Mouse (Mus musculus): Measurements from ENCODE around the gene Bhlhe41. TPM values are rescaled to one million over a fixed set of nuclear protein-coding genes. Genes with fewer than 3 reads are reported as not detected.
A peak's percentile ranks its signal among the peaks of the same experiment; 100 is the strongest.

Bhlhe41 gene
- 1.2 TPM in 2 replicates for polyA plus RNA-seq (2016; fragmentation: Nextera tagmentation; extraction: Ambion mirVana)

DNA sequence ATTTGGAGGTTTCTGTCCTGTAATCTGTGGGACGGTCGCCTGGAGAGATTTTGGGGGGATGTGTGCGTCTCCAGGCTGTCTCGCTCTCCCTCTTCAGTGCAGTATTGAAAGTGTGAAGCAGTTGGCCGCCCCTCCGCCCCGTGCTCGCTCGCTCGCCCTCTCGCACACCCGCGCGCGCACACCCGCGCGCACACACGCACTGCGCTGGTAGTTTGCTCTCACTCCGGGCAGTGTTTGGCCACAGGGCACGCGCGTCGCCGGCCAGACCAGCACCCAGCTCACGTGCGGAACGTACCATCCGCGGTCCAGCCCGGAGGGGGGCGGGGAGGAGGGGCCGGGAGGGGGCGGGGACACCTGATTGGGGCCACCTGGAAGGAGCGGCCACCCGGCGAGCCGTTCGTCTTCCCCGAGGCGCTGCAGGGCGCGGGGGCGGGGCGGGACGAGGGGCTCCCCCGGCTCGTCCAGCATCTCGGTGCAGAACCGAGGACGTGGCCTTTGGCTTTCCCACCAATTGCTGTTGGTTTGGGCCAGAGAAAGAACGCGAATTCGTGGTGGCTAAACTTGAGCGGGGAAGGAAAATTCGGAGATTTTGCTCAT is at the start of gene Bhlhe41:
TSS of gene Bhlhe41 (minus strand) at position 270 of the 597 bp plus-strand sequence.
- WGBS, result 1% methylated on average over 57 of the region's 57 CpGs

GRCm38 (mm10) chr6:145912232-145912631 is 46.9 kb upstream of the Bhlhe41 start:
- Histone ChIP-seq H3K9me3 (no peaks in the 10 kb centered on the region), H3K36me3 (no peaks in the 10 kb centered on the region), H3K4me1 (replicated peaks) (peaks cover 15% of the 10 kb centered on the region), H3K27me3 (ENCODE audit: insufficient read depth, poor library complexity, severe bottlenecking) (no peaks in the 10 kb centered on the region), H3K27ac (no peak overlapping the region), H3K4me3 (no peak overlapping the region)
- DNase-seq (ENCODE audit: low spot score), result no peak

More for the DNA sequence above, at the start of gene Bhlhe41:
- Histone ChIP-seq H3K4me3 (peak within 1 kb of the TSS; percentile 70), H3K9me3 (no peaks in the 10 kb centered on the region), H3K27ac (peak within 1 kb of the TSS; percentile 81), H3K4me1 (replicated peaks) (peaks cover 49% of the 10 kb centered on the region), H3K27me3 (ENCODE audit: insufficient read depth, poor library complexity, severe bottlenecking) (peaks cover 94% of the 10 kb centered on the region), H3K36me3 (no peaks in the 10 kb centered on the region)
- peak; percentile 81 for DNase-seq (ENCODE audit: low spot score)

DNA sequence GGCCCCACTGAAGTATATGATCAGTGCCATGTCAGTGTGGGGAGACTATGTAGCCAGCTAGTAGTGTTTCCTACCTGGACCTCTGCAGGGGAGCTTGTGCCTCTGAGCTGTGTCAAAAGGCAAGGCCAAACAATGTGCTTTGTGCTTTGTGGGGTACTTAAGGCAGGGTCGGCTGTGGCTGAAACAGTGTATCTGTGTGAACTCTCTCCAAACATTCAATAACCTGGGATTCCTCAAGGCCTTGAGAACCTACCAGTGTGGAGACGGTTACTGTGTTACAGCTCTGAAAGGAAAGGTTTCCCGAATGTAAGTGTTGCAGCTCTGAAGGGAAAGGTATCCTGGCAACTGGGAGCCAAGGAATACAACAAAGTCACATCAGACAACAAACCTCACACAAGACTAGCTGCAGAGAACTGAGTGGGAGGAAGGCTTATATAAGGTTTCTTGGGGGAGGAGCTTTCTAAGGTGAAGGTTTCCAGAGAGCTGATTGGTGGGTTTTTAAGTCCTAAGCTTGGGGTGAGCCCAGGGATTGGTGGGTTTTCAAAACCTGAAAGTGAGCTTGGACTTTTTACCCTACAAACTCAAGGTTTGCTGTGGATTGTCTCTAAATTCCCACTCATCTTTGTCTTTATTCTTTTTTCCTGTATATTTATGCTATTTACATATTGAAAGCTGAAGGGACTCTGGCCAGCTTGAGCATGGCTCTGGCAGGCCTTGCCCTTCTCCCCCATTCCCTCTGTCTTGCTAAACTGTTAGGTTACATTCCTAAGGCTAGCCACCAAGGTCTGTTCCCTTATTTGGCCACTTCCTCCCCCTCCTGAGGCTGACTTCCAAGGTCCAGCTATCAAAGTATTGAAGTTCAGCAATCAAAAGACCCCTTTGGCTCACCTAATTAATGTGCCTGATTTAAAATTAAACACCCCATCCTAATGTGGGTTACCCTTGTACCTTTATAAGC is 45.4 kb upstream of the Bhlhe41 start:
- Histone ChIP-seq H3K27ac (peak overlapping the region; percentile 50), H3K4me1 (replicated peaks) (peaks cover 20% of the 10 kb centered on the region), H3K27me3 (ENCODE audit: insufficient read depth, poor library complexity, severe bottlenecking) (no peaks in the 10 kb centered on the region), H3K9me3 (no peaks in the 10 kb centered on the region), H3K4me3 (no peak overlapping the region), H3K36me3 (no peaks in the 10 kb centered on the region)
- no peak for DNase-seq (ENCODE audit: low spot score)
- 65% methylated on average over 3 of the region's 3 CpGs for WGBS

DNA sequence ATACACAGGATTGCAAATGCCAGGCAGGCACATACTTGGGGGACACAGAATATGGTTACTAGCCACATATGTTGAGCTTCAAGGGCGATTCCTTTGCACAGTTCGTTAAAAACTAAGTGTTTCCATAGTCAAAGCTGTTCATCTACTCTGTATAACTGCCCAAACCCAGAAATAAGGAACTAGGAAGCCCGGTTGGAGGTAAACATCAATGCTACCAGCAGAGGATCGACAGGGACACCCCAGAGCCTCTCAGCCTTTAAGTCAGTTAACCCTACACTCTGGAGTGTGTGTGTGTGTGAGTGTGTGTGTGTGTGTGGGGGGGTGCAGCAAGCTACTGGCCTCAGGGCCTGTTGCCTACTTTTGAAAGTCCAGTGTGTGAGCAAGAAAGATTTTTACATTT is 44.6 kb upstream of the Bhlhe41 start:
- Histone ChIP-seq H3K4me3 (no peak overlapping the region), H3K36me3 (no peaks in the 10 kb centered on the region), H3K27me3 (ENCODE audit: insufficient read depth, poor library complexity, severe bottlenecking) (no peaks in the 10 kb centered on the region), H3K9me3 (no peaks in the 10 kb centered on the region), H3K27ac (no peak overlapping the region), H3K4me1 (replicated peaks) (peaks cover 20% of the 10 kb centered on the region)
- 82% methylated on average over 4 of the region's 4 CpGs for WGBS
- DNase-seq (ENCODE audit: low spot score), result no peak

DNA sequence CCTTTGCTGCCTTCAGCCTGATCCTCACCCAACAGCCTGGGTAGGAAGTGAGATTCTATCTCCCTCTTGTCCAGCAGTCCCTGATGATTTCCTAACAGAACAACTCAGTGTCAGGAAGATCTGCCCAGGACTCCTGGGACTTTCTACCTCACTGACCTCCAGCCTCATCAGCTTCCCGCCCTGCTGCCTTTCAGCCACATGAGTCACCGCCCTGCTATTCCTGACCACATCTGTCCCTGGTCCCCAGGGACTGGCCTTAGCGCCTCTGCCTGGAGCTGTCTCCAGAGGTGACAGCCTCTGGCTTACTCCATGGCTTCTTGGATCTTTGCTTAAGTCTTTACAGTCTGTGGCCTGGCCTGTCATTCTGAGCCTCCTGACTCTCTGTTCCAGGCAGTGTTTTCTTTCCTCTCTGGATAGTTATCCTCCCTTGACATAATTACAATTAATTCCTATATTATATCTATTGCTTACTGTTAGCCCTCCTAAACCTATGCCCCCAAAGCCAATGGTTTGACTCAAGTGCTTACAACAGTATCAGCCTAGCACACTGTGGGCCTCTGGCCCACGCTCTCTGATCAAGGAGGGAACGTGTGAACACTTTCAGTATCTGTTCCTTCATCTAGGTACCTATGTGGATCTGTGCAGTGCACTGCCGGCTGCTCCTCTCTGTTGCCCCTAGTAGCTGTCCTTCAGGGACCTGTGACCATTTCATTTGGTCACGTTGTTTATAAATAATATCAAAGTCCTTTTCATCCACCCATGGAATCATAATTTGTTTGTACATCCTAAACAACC is 40.9 kb upstream of the Bhlhe41 start:
- no peak for DNase-seq (ENCODE audit: low spot score)
- Histone ChIP-seq H3K27me3 (ENCODE audit: insufficient read depth, poor library complexity, severe bottlenecking) (no peaks in the 10 kb centered on the region), H3K4me1 (replicated peaks) (peaks cover 13% of the 10 kb centered on the region), H3K36me3 (no peaks in the 10 kb centered on the region), H3K9me3 (no peaks in the 10 kb centered on the region), H3K27ac (no peak overlapping the region), H3K4me3 (no peak overlapping the region)
- WGBS, result 69% methylated on average over 7 of the region's 7 CpGs

GRCm38 (mm10) chr6:145904616-145905015 is 39.3 kb upstream of the Bhlhe41 start:
- DNase-seq (ENCODE audit: low spot score), result no peak
- no peaks in the 10 kb centered on the region for H3K9me3 ChIP-seq
- no peak overlapping the region for H3K27ac ChIP-seq
- H3K27me3 ChIP-seq (ENCODE audit: insufficient read depth, poor library complexity, severe bottlenecking), result no peaks in the 10 kb centered on the region
- 83% methylated on average over 5 of the region's 5 CpGs for WGBS
- no peak overlapping the region for H3K4me3 ChIP-seq
- H3K36me3 ChIP-seq, result no peaks in the 10 kb centered on the region
- H3K4me1 ChIP-seq (replicated peaks), result 0 out of 2 replicates have a peak, but pooled peaks cover 4% of the 10 kb centered on the region

GRCm38 (mm10) chr6:145904169-145904568 is 38.8 kb upstream of the Bhlhe41 start:
- DNase-seq (ENCODE audit: low spot score), result no peak
- 93% methylated on average over 5 of the region's 5 CpGs for WGBS
- H3K4me3 ChIP-seq, result no peak overlapping the region
- no peaks in the 10 kb centered on the region for H3K27me3 ChIP-seq (ENCODE audit: insufficient read depth, poor library complexity, severe bottlenecking)
- H3K36me3 ChIP-seq, result no peaks in the 10 kb centered on the region
- H3K27ac ChIP-seq, result no peak overlapping the region
- no peaks in the 10 kb centered on the region for H3K9me3 ChIP-seq
- 0 out of 2 replicates have a peak, but pooled peaks cover 4% of the 10 kb centered on the region for H3K4me1 ChIP-seq (replicated peaks)

DNA sequence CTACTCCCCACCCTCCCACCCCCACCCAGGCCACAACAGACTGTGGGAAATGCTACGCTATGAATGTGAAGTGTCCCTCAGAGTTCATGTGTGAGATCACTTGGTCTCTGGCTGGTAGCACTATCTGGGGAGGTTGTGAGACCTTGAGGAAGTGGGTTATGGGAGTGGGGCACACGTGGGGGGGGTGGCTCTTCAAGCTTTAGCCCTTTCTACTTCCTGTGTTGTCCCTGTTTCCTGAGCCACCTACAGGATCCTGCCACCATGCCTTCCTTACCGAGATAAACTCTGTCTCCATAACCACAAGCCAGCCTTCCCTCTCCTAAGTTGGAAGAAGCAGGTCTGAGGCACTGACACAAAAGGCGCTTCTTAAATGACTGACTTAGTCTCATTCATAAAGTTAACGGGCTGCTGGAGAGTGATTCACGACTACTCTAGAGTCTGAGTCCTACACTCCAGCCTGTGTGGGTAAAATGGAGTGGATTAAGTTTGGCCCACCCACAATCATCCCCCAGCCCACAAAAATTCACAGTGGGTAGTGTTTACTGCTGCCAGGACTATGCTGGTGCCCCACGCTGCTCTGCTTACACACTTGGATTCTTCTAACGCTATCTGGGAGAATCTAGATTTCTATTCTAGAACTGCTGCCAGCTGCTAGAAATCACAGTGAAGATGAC is 29.4 kb upstream of the Bhlhe41 start:
- H3K4me1 ChIP-seq (replicated peaks), result no peaks in the 10 kb centered on the region; the same call in 1 of the 2 replicates
- H3K27ac ChIP-seq, result no peak overlapping the region
- no peak overlapping the region for H3K4me3 ChIP-seq
- DNase-seq (ENCODE audit: low spot score), result no peak
- H3K9me3 ChIP-seq, result no peaks in the 10 kb centered on the region
- 84% methylated on average over 8 of the region's 8 CpGs for WGBS
- no peaks in the 10 kb centered on the region for H3K36me3 ChIP-seq
- H3K27me3 ChIP-seq (ENCODE audit: insufficient read depth, poor library complexity, severe bottlenecking), result no peaks in the 10 kb centered on the region

GRCm38 (mm10) chr6:145893366-145894021 is 28.1 kb upstream of the Bhlhe41 start:
- DNase-seq (ENCODE audit: low spot score), result no peak
- Histone ChIP-seq H3K4me1 (replicated peaks) (peaks cover 4% of the 10 kb centered on the region), H3K4me3 (no peak overlapping the region), H3K9me3 (no peaks in the 10 kb centered on the region), H3K36me3 (no peaks in the 10 kb centered on the region), H3K27ac (no peak overlapping the region; the same call in 1 of the 2 replicates), H3K27me3 (ENCODE audit: insufficient read depth, poor library complexity, severe bottlenecking) (no peaks in the 10 kb centered on the region)
- WGBS, result 84% methylated on average over 13 of the region's 13 CpGs

GRCm38 (mm10) chr6:145892381-145893265 is 27.3 kb upstream of the Bhlhe41 start:
- DNase-seq (ENCODE audit: low spot score), result no peak
- Histone ChIP-seq H3K4me1 (replicated peaks) (peaks cover 7% of the 10 kb centered on the region), H3K9me3 (no peaks in the 10 kb centered on the region), H3K36me3 (no peaks in the 10 kb centered on the region), H3K27me3 (ENCODE audit: insufficient read depth, poor library complexity, severe bottlenecking) (no peaks in the 10 kb centered on the region), H3K27ac (no peak overlapping the region), H3K4me3 (no peak overlapping the region)
- 95% methylated on average over 20 of the region's 20 CpGs for WGBS

DNA sequence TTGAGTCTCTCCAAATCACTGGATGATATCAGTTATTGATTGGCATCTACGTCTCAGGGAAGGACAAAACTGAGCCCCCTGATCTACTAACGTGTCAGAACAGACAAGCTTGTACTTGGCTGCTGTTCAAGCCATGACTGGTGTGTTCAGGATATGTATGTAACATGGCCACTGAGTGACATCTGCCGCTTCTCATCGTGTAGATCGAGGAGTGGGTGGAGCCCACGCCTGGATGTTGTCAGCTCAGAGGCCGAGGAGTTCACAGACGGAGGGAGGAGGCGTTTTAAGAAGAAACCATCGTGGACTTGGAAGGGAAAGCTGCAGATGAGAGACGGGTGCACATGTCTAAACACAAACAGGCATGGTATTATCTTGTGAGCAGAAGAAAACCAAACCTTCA is 26.6 kb upstream of the Bhlhe41 start:
- DNase-seq (ENCODE audit: low spot score), result no peak

More for the DNA sequence above, 26.6 kb upstream of the Bhlhe41 start:
- no peaks in the 10 kb centered on the region for H3K36me3 ChIP-seq
- no peak overlapping the region for H3K4me3 ChIP-seq
- WGBS, result 88% methylated on average over 11 of the region's 11 CpGs
- peaks cover 7% of the 10 kb centered on the region for H3K4me1 ChIP-seq (replicated peaks)
- no peaks in the 10 kb centered on the region for H3K9me3 ChIP-seq
- no peak overlapping the region for H3K27ac ChIP-seq
- H3K27me3 ChIP-seq (ENCODE audit: insufficient read depth, poor library complexity, severe bottlenecking), result no peaks in the 10 kb centered on the region
